Mouse (Mus musculus) testis, adult 2 months (tissue): Measurements from ENCODE around the gene Mmp9.

Source experiments
- CTCF ChIP-seq: fragments of 200-500 bp; IDR thresholded peaks from 2 replicates; pipeline ENCODE4 v1.5.1; 2012; ENCODE audit warnings: low read depth, mild to moderate bottlenecking, inconsistent platforms, low read length, moderate library complexity; ENCODE audit not compliant: control insufficient read depth, insufficient read depth, insufficient replicate concordance
- POLR2A ChIP-seq: fragments of 200-500 bp; IDR thresholded peaks from 2 replicates; pipeline ENCODE4 v1.6.1; 2012; ENCODE audit warnings: low read depth, mild to moderate bottlenecking, inconsistent platforms, low read length, moderate library complexity; ENCODE audit not compliant: control insufficient read depth

GRCm38 (mm10) chr2:164995976-164996375, 55.4 kb downstream of the Mmp9 start:
- TF ChIP-seq CTCF (no peak), POLR2A (no peak)
